Mouse (Mus musculus) heart, embryonic 11.5 days (tissue): ENCODE results near the gene Smim6. TPM values are rescaled to one million over a fixed set of nuclear protein-coding genes. Genes with fewer than 3 reads are reported as not detected.

Source experiments
- ATAC-seq: fragments of 200-750 bp; cut with Nextera tagmentation; replicated peaks from 2 replicates; pipeline ENCODE4 v1.8.0; 2017; ENCODE audit warnings: moderate library complexity; ENCODE audit not compliant: insufficient number of reproducible peaks, low FRiP score, low TSS enrichment
- H3K27ac ChIP-seq: fragments of 300-500 bp; sonication (generic); 2 replicates; pipeline ENCODE4 v1.5.1; 2014; ENCODE audit warnings: mild to moderate bottlenecking, low read depth, low read length
- H3K27me3 ChIP-seq: fragments of 300-500 bp; sonication (generic); 2 replicates; pipeline ENCODE4 v1.6.1; 2014; ENCODE audit warnings: mild to moderate bottlenecking, low read length, mixed read lengths; ENCODE audit not compliant: control insufficient read depth, insufficient read depth
- H3K36me3 ChIP-seq: fragments of 300-500 bp; sonication (generic); 2 replicates; pipeline ENCODE4 v1.6.1; 2014; ENCODE audit warnings: mild to moderate bottlenecking, low read length, moderate library complexity, mixed read lengths; ENCODE audit not compliant: control insufficient read depth, insufficient read depth
- H3K4me1 ChIP-seq: fragments of 300-500 bp; sonication (generic); 2 replicates; pipeline ENCODE4 v1.6.1; 2014; ENCODE audit warnings: low read length; ENCODE audit not compliant: control insufficient read depth, insufficient read depth
- H3K4me2 ChIP-seq: fragments of 300-500 bp; sonication (generic); 2 replicates; pipeline ENCODE4 v1.6.1; 2014; ENCODE audit warnings: mild to moderate bottlenecking, moderate library complexity
- H3K4me3 ChIP-seq: fragments of 300-500 bp; sonication (generic); 2 replicates; pipeline ENCODE4 v1.5.1; 2014; ENCODE audit warnings: low read depth, low read length
- H3K9ac ChIP-seq: fragments of 300-500 bp; sonication (generic); 2 replicates; pipeline ENCODE4 v1.6.1; 2014; ENCODE audit warnings: mild to moderate bottlenecking, low read depth, low read length, moderate library complexity
- H3K9me3 ChIP-seq: fragments of 300-500 bp; sonication (generic); replicated peaks from 2 replicates; pipeline ENCODE4 v1.6.1; 2016; ENCODE audit warnings: low read length; ENCODE audit not compliant: control insufficient read depth
- WGBS: fragments of 180-500 bp; shearing (Covaris S2); extraction: QIAGEN DNeasy Blood & Tissue Kit; methylation state at CpG from one replicate; pipeline ENCODE4 v1.1.7; 2014; ENCODE audit not compliant: insufficient replicate concordance; 5-methylcytosine and 5-hydroxymethylcytosine counted together
- polyA plus RNA-seq: library from polyadenylated mRNA; unstranded; fragments of >200 nt; fragmentation: Nextera tagmentation; extraction: Ambion mirVana; gene quantifications from 2 replicates; pipeline ENCODE4 v1.2.1, GENCODE M21; 2014

Smim6 gene
- polyA plus RNA-seq, 1 experiment from 2014 or later = 1.2 TPM

GRCm38 (mm10) chr11:115933747-115934110, 21.9 kb downstream of the Smim6 start:
- peak overlapping the region; percentile 86 for H3K4me2 ChIP-seq
- H3K36me3 ChIP-seq = peaks cover 7% of the 10 kb centered on the region
- peak overlapping the region; percentile 88 for H3K9ac ChIP-seq
- under 1% methylated on average over 16 of the region's 16 CpGs for WGBS
- H3K27ac ChIP-seq = peak overlapping the region; percentile 51; the same call in 1 of the 2 replicates
- peak; percentile 49; the same call in 1 of the 2 replicates for ATAC-seq
- peaks cover 15% of the 10 kb centered on the region for H3K4me1 ChIP-seq
- peak overlapping the region; percentile 85 for H3K4me3 ChIP-seq
- no peaks in the 10 kb centered on the region for H3K27me3 ChIP-seq
- H3K9me3 ChIP-seq = no peaks in the 10 kb centered on the region

GRCm38 (mm10) chr11:115939690-115940329, 28.0 kb downstream of the Smim6 start:
- WGBS = 38% methylated on average over 6 of the region's 6 CpGs
- H3K36me3 ChIP-seq = peaks cover 18% of the 10 kb centered on the region

GRCm38 (mm10) chr11:115941980-115942379, 30.2 kb downstream of the Smim6 start:
- H3K36me3 ChIP-seq = peaks cover 23% of the 10 kb centered on the region
- no peak for ATAC-seq

More at GRCm38 (mm10) chr11:115939690-115940329, 28.0 kb downstream of the Smim6 start:
- H3K9me3 ChIP-seq = no peaks in the 10 kb centered on the region
- no peak overlapping the region for H3K4me3 ChIP-seq
- no peak for ATAC-seq
- no peaks in the 10 kb centered on the region for H3K27me3 ChIP-seq
- H3K9ac ChIP-seq = no peak overlapping the region
- H3K4me2 ChIP-seq = no peak overlapping the region
- no peaks in the 10 kb centered on the region for H3K4me1 ChIP-seq
- H3K27ac ChIP-seq = no peak overlapping the region

GRCm38 (mm10) chr11:115945247-115945646, 33.4 kb downstream of the Smim6 start:
- 86% methylated on average over 8 of the region's 8 CpGs for WGBS
- Histone ChIP-seq H3K27me3 (no peaks in the 10 kb centered on the region), H3K9ac (no peak overlapping the region), H3K4me1 (no peaks in the 10 kb centered on the region), H3K4me2 (no peak overlapping the region), H3K9me3 (no peaks in the 10 kb centered on the region), H3K27ac (no peak overlapping the region), H3K4me3 (no peak overlapping the region), H3K36me3 (peaks cover 26% of the 10 kb centered on the region)
- ATAC-seq = no peak

More at GRCm38 (mm10) chr11:115941980-115942379, 30.2 kb downstream of the Smim6 start:
- no peak overlapping the region for H3K9ac ChIP-seq
- no peaks in the 10 kb centered on the region for H3K4me1 ChIP-seq
- H3K4me2 ChIP-seq = no peak overlapping the region
- WGBS = 77% methylated on average over 7 of the region's 7 CpGs
- H3K27ac ChIP-seq = no peak overlapping the region
- H3K27me3 ChIP-seq = no peaks in the 10 kb centered on the region
- H3K4me3 ChIP-seq = no peak overlapping the region
- no peaks in the 10 kb centered on the region for H3K9me3 ChIP-seq

- 85% methylated on average over 9 of the region's 9 CpGs for WGBS
- ATAC-seq = no peak
- no peak overlapping the region for H3K4me3 ChIP-seq
- no peak overlapping the region for H3K4me2 ChIP-seq
- H3K9me3 ChIP-seq = no peaks in the 10 kb centered on the region
- no peaks in the 10 kb centered on the region for H3K4me1 ChIP-seq
- no peak overlapping the region for H3K27ac ChIP-seq
- peaks cover 35% of the 10 kb centered on the region for H3K36me3 ChIP-seq
- H3K9ac ChIP-seq = no peak overlapping the region; the same call in 1 of the 2 replicates
- H3K27me3 ChIP-seq = no peaks in the 10 kb centered on the region
These were observed 34.5 kb downstream of the Smim6 start for GRCm38 (mm10) chr11:115946221-115946828.

- H3K36me3 ChIP-seq = peaks cover 30% of the 10 kb centered on the region
- 91% methylated on average over 9 of the region's 9 CpGs for WGBS
- ATAC-seq = no peak
These were observed 36.5 kb downstream of the Smim6 start for GRCm38 (mm10) chr11:115948316-115948715.

GRCm38 (mm10) chr11:115950719-115951118, 38.9 kb downstream of the Smim6 start:
- Histone ChIP-seq H3K27ac (no peak overlapping the region), H3K27me3 (no peaks in the 10 kb centered on the region), H3K9me3 (no peaks in the 10 kb centered on the region), H3K9ac (no peak overlapping the region), H3K36me3 (peaks cover 40% of the 10 kb centered on the region), H3K4me1 (no peaks in the 10 kb centered on the region), H3K4me2 (no peak overlapping the region), H3K4me3 (no peak overlapping the region)
- WGBS = 89% methylated on average over 2 of the region's 2 CpGs
- ATAC-seq = no peak

More at GRCm38 (mm10) chr11:115948316-115948715, 36.5 kb downstream of the Smim6 start:
- Histone ChIP-seq H3K4me1 (no peaks in the 10 kb centered on the region), H3K27me3 (no peaks in the 10 kb centered on the region), H3K4me2 (no peak overlapping the region), H3K9me3 (no peaks in the 10 kb centered on the region), H3K27ac (no peak overlapping the region), H3K9ac (no peak overlapping the region), H3K4me3 (no peak overlapping the region)

GRCm38 (mm10) chr11:115954712-115955111, 42.9 kb downstream of the Smim6 start:
- H3K9me3 ChIP-seq = no peaks in the 10 kb centered on the region
- H3K4me1 ChIP-seq = no peaks in the 10 kb centered on the region
- H3K36me3 ChIP-seq = peaks cover 27% of the 10 kb centered on the region
- 0 out of 2 replicates have a peak, but pooled peaks have one; percentile 14 for ATAC-seq
- H3K4me3 ChIP-seq = no peak overlapping the region
- H3K27ac ChIP-seq = no peak overlapping the region
- H3K27me3 ChIP-seq = no peaks in the 10 kb centered on the region
- 79% methylated on average over 5 of the region's 5 CpGs for WGBS
- H3K9ac ChIP-seq = no peak overlapping the region
- H3K4me2 ChIP-seq = no peak overlapping the region
